8 mouse cellular contexts compared by ENCODE assay signal in genomic region chrX:134132295-134132694, GRCm38 (mm10). TPM values are rescaled to one million over a fixed set of nuclear protein-coding genes. Genes with fewer than 3 reads are reported as not detected.
DNase-seq lines count a peak whose midpoint lies in the region; ATAC-seq and TF ChIP-seq lines count a peak whose summit lies in the region.

No protein-coding gene starts in this region.

- H3K27me3 ChIP-seq in heart, embryonic 11.5 days (ENCODE audit: control insufficient read depth, insufficient read depth, low read length): no peaks in the 10 kb centered on the region
- H3K27me3 ChIP-seq in lung, embryonic 14.5 days (ENCODE audit: insufficient read depth, low read length): no peaks in the 10 kb centered on the region

- H3K27ac ChIP-seq in heart, embryonic 11.5 days (ENCODE audit: low read depth, low read length): no peak overlapping the region
- no peak overlapping the region for H3K27ac ChIP-seq in lung, embryonic 14.5 days (ENCODE audit: low read depth)

- H3K4me1 ChIP-seq in heart, embryonic 11.5 days (ENCODE audit: control insufficient read depth, insufficient read depth, low read length): no peaks in the 10 kb centered on the region
- H3K4me1 ChIP-seq in lung, embryonic 14.5 days (ENCODE audit: insufficient read depth): no peaks in the 10 kb centered on the region

- H3K4me3 ChIP-seq in heart, embryonic 11.5 days (ENCODE audit: low read depth, low read length): no peak overlapping the region
- H3K4me3 ChIP-seq in lung, embryonic 14.5 days (ENCODE audit: low read depth, low read length): no peak overlapping the region

- no peaks in the 10 kb centered on the region for H3K9me3 ChIP-seq in heart, embryonic 11.5 days (replicated peaks; ENCODE audit: control insufficient read depth, low read length)
- no peaks in the 10 kb centered on the region for H3K9me3 ChIP-seq in lung, embryonic 14.5 days (ENCODE audit: low read depth, low read length)

- ATAC-seq in heart, embryonic 11.5 days (replicated peaks; ENCODE audit: insufficient number of reproducible peaks, low FRiP score, low TSS enrichment): no peak
- no peak for ATAC-seq in lung, embryonic 14.5 days (ENCODE audit: insufficient read depth)

- peak; percentile 0 for DNase-seq in heart, adult 8-10 months (ENCODE audit: low spot score)
- DNase-seq in ovary, postnatal 14 days (ENCODE audit: low spot score): peak; percentile 17
- DNase-seq in ovary, postnatal 36 days (ENCODE audit: low spot score): no peak
- peak; percentile 49 to 58 for DNase-seq in cerebellum, postnatal 10 days
- peak; percentile 65 for DNase-seq in lung, embryonic 14.5 days
- no peak for DNase-seq in spleen, adult 12 weeks (ENCODE audit: low spot score)
- DNase-seq in urinary bladder, postnatal 10 days (ENCODE audit: low spot score): no peak

- no peak overlapping the region for H3K4me2 ChIP-seq in heart, embryonic 11.5 days
- no peak overlapping the region for H3K4me2 ChIP-seq in lung, embryonic 14.5 days

- no peak overlapping the region for H3K9ac ChIP-seq in heart, embryonic 11.5 days (ENCODE audit: low read depth, low read length)
- no peak overlapping the region for H3K9ac ChIP-seq in lung, embryonic 14.5 days

- TF ChIP-seq CTCF in lung, embryonic 14.5 days (IDR thresholded peaks at IDR 0.05; ENCODE audit: low read depth): peak; percentile 63

- no peaks in the 10 kb centered on the region for H3K36me3 ChIP-seq in heart, embryonic 11.5 days (ENCODE audit: control insufficient read depth, insufficient read depth, low read length)
- H3K36me3 ChIP-seq in lung, embryonic 14.5 days (ENCODE audit: insufficient read depth): no peaks in the 10 kb centered on the region

- WGBS in heart, embryonic 11.5 days (ENCODE audit: insufficient replicate concordance): 27% methylated on average over 5 of the region's 5 CpGs
- 23% methylated on average over 5 of the region's 5 CpGs for WGBS in lung, embryonic 14.5 days

RNA-seq across cellular contexts. Expression of gene Xkrx, which starts 29.6 kb away (rescaled TPM):
- 1 to 10 TPM in 3 of 4 experiments, under 1 TPM in 1; 0.98 to 1.8 (median 1.4) TPM for total RNA-seq in heart, adult 8-10 months (2022)
- 0.13 and 0.14 TPM in 2 replicates for polyA plus RNA-seq in heart, embryonic 11.5 days (2014; fragmentation: Nextera tagmentation; extraction: Ambion mirVana)
- polyA plus RNA-seq in lung, embryonic 14.5 days (2014; fragmentation: Nextera tagmentation; extraction: Ambion mirVana): 0.32 TPM in 2 replicates

RNA-seq across cellular contexts. Expression of gene Arl13a, which starts 55.0 kb away (rescaled TPM):
- not detected for total RNA-seq in heart, adult 8-10 months (2022)
- 0.09 TPM in 1 of 2 replicates, not detected in the other for polyA plus RNA-seq in heart, embryonic 11.5 days (2014; fragmentation: Nextera tagmentation; extraction: Ambion mirVana)
- not detected in 2 replicates for polyA plus RNA-seq in lung, embryonic 14.5 days (2014; fragmentation: Nextera tagmentation; extraction: Ambion mirVana)

Comparison
In these comparisons a context has a peak if more than half of its experiments do, and no peak if none do; other contexts are left out.
1. DNase-seq: peak in heart, adult 8-10 months (single experiment), ovary, postnatal 14 days (single experiment), cerebellum, postnatal 10 days (2 of 2) and lung, embryonic 14.5 days (single experiment); none in ovary, postnatal 36 days (single experiment), spleen, adult 12 weeks (single experiment) and urinary bladder, postnatal 10 days (single experiment).